Mouse (Mus musculus) hindbrain, embryonic 11.5 days (tissue): ENCODE results near the gene Lrp4. TPM values are rescaled to one million over a fixed set of nuclear protein-coding genes. Genes with fewer than 3 reads are reported as not detected.
A peak's percentile ranks its signal among the peaks of the same experiment; 100 is the strongest.

Experiments used
- ATAC-seq: fragments of 200-750 bp; cut with Nextera tagmentation; 2 replicates; pipeline ENCODE4 v1.8.0; 2017; ENCODE audit warnings: mild to moderate bottlenecking, moderate TSS enrichment, moderate library complexity; ENCODE audit not compliant: low FRiP score
- DNase-seq: peaks from one replicate; pipeline ENCODE4 v3.0.0-alpha.2; 2015; ENCODE audit warnings: low spot score
- H3K27ac ChIP-seq: fragments of 300-500 bp; sonication (generic); 2 replicates; pipeline ENCODE4 v1.5.1; 2014; ENCODE audit warnings: mild to moderate bottlenecking, low read depth, low read length
- H3K27me3 ChIP-seq: fragments of 300-500 bp; sonication (generic); 2 replicates; pipeline ENCODE4 v1.6.1; 2014; ENCODE audit warnings: mild to moderate bottlenecking, low read length, moderate library complexity, mixed read lengths; ENCODE audit not compliant: control insufficient read depth, insufficient read depth
- H3K36me3 ChIP-seq: fragments of 300-500 bp; sonication (generic); 2 replicates; pipeline ENCODE4 v1.6.1; 2014; ENCODE audit warnings: mild to moderate bottlenecking, low read length, moderate library complexity, mixed read lengths; ENCODE audit not compliant: control insufficient read depth, insufficient read depth
- H3K4me1 ChIP-seq: fragments of 300-500 bp; sonication (generic); replicated peaks from 2 replicates; pipeline ENCODE4 v1.6.1; 2014; ENCODE audit warnings: low read length, mixed read lengths; ENCODE audit not compliant: control insufficient read depth, insufficient read depth
- H3K4me2 ChIP-seq: fragments of 300-500 bp; sonication (generic); replicated peaks from 2 replicates; pipeline ENCODE4 v1.6.1; 2014; ENCODE audit warnings: mild to moderate bottlenecking, low read depth, low read length
- H3K4me3 ChIP-seq: fragments of 300-500 bp; sonication (generic); 2 replicates; pipeline ENCODE4 v1.5.1; 2014; ENCODE audit warnings: low read depth, low read length
- H3K9ac ChIP-seq: fragments of 300-500 bp; sonication (generic); 2 replicates; pipeline ENCODE4 v1.6.1; 2014; ENCODE audit warnings: low read depth, low read length
- H3K9me3 ChIP-seq: fragments of 300-500 bp; sonication (generic); 2 replicates; pipeline ENCODE4 v1.6.1; 2016; ENCODE audit warnings: low read length; ENCODE audit not compliant: control insufficient read depth
- WGBS: fragments of 180-500 bp; shearing (Covaris S2); extraction: QIAGEN DNeasy Blood & Tissue Kit; methylation state at CpG from one replicate; pipeline ENCODE4 v1.1.7; 2014; 5-methylcytosine and 5-hydroxymethylcytosine counted together
- polyA plus RNA-seq: library from polyadenylated mRNA; unstranded; fragments of >200 nt; fragmentation: Nextera tagmentation; extraction: Ambion mirVana; gene quantifications from 2 replicates; pipeline ENCODE4 v1.2.1, GENCODE M21; 2014

Gene Lrp4
- polyA plus RNA-seq, 1 experiment from 2014 or later, result 5.9 TPM

DNA sequence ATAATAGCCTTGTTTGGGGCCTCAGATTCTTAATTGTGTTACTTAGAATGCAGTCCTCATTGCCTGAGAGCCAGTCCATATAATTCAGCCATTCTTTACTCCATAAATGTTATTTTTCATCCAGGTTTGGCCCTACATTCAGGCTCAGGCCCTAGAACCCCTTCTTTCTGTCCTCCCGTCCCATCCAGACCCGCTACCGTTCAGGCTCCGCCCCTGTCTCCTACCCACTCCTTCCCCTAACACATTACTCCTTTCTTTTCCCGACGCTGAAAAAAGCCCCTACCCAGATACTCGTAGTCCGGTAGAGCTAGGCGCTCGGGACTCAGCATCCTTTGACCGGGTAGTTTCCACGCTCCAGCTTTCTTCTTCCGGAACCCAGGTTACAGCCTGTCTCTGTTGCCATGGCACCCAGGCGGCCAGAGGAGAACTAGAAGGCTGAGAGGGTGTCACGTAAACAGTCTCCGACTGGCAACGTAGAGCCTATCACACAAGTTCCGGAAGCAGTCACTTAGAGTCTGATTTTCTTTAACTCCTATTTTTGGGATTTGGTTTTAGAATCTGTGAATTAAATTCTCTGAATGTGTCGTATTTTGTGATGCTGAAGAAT lies 12.9 kb upstream of the Lrp4 start, which contains the start of gene 1110051M20Rik:
TSS of gene 1110051M20Rik (minus strand) at position 419 of the 607 bp plus-strand sequence.
- DNase-seq (peak; percentile 96), ATAC-seq (peak; percentile 96)
- Histone ChIP-seq H3K4me2 (peak within 1 kb of the TSS; percentile 42), H3K4me3 (peak within 1 kb of the TSS; percentile 49), H3K4me1 (no peaks in the 10 kb centered on the region), H3K9me3 (no peaks in the 10 kb centered on the region), H3K27me3 (no peaks in the 10 kb centered on the region), H3K27ac (peak within 1 kb of the TSS; percentile 24; the same call in 1 of the 2 replicates), H3K36me3 (no peaks in the 10 kb centered on the region), H3K9ac (peak within 1 kb of the TSS; percentile 53)
- 1% methylated on average over 19 of the region's 19 CpGs for WGBS

DNA sequence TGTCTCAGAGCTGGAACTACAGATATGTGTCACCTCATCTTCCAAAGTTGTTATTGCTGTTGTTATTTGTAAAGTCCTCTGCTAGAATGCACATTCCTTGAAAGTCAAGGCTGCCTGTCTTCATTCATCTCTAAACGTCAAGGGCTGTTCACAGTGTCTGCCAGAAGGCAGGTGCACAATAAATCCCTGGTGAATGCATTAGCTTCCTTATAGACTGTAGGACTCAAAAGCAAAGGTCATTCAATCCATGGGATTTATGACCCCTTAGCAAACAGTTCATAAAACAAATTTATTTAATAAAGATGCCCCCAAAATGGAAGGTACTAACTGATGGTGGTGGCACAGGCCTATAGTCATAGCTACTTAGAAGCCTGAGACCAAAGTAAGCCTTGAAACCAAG lies 7.6 kb upstream of the Lrp4 start:
- Histone ChIP-seq H3K4me2 (no peak overlapping the region), H3K9me3 (no peaks in the 10 kb centered on the region), H3K27me3 (no peaks in the 10 kb centered on the region), H3K36me3 (no peaks in the 10 kb centered on the region), H3K4me1 (no peaks in the 10 kb centered on the region), H3K9ac (no peak overlapping the region), H3K4me3 (no peak overlapping the region), H3K27ac (no peak overlapping the region)
- no peak for DNase-seq
- no peak for ATAC-seq
- 63% methylated on average over 1 of the region's 1 CpGs for WGBS

DNA sequence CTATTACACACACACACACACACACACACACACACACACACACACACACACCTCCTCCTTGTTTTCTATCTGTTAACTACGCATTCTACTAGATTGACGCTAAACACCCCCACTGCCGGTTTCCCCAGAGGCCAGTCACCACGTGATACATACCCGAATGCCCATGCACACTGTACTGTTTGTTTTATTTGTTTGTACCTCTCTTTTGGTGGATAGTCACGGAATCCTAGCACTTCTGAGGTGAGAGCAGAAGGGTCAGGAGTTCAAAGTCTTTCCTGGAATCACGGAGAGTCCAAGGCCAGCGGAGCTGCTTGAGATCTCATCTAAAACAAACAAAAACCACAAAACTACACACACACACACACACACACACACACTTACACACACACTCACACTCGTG lies 7.0 kb upstream of the Lrp4 start:
- H3K9ac ChIP-seq, result no peak overlapping the region
- H3K9me3 ChIP-seq, result no peaks in the 10 kb centered on the region
- 77% methylated on average over 9 of the region's 9 CpGs for WGBS
- no peak overlapping the region for H3K4me3 ChIP-seq
- no peaks in the 10 kb centered on the region for H3K4me1 ChIP-seq
- H3K27ac ChIP-seq, result no peak overlapping the region
- DNase-seq (no peak), ATAC-seq (no peak)
- no peak overlapping the region for H3K4me2 ChIP-seq
- no peaks in the 10 kb centered on the region for H3K36me3 ChIP-seq
- no peaks in the 10 kb centered on the region for H3K27me3 ChIP-seq

DNA sequence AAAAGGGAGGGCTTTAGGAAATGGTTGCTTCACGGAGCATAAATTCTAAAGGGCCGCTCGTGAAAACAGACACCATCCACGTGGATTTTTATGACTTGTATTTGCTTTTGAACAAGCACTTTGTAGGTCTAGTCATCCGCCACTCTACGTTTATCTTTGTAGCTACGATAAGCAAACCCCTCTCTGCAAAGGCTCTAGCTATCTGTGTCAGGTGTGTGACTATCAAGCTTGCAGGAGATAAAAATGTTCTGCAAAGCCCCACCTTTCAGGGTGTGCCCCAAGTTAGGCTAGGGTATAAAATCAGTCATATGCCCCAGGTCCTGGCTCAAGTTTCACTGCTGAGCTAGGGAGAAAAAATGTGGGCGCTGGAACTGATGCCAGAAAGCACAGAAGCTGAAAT lies 4.7 kb upstream of the Lrp4 start:
- Histone ChIP-seq H3K9ac (no peak overlapping the region), H3K27ac (no peak overlapping the region), H3K4me3 (no peak overlapping the region), H3K9me3 (no peaks in the 10 kb centered on the region), H3K27me3 (no peaks in the 10 kb centered on the region), H3K4me1 (no peaks in the 10 kb centered on the region), H3K4me2 (no peak overlapping the region), H3K36me3 (no peaks in the 10 kb centered on the region)
- WGBS, result 72% methylated on average over 8 of the region's 8 CpGs
- ATAC-seq, result no peak
- no peak for DNase-seq

DNA sequence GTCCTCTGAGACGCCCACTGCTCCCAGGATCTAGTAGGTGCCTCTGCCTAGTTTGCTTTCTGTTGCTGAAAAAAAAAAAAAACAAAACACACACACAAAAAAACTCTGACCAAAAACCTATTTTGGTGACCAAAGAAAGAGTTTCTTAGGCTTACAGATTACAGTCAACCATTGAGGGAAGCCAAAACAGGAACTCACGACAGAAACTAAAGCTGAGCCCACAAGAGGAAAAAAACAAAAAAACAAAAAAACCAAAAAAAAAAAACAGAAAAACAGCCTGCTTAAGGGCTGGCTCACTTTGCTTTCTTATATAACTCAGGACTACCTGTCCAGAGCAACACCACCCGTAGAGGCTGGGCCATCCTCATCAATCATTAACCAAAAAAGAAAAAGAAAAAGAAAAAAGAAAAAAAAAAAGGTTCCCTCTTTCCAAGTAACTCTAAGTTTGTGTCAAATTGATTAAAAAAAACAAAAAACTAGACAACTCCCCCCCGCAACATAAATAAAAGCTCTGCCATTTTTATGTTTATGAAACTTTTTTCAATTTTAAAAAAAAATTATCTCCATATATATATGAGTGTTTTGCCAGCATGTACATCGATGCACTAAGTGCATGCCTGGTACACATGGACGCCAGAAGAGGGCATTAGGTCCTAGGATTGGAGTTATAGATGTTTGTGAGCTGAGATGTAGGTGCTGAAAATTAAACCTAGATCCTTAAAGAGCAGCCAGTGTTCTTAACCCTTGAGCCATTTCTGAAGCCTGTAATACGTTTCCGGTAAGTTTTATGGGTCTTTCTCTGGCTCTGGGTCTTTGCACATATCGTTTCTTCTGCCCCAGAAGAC lies 3.9 kb upstream of the Lrp4 start:
- H3K4me1 ChIP-seq, result 0 out of 2 replicates have a peak, but pooled peaks cover 2% of the 10 kb centered on the region
- H3K9me3 ChIP-seq, result no peaks in the 10 kb centered on the region
- H3K9ac ChIP-seq, result no peak overlapping the region
- no peak overlapping the region for H3K4me2 ChIP-seq
- DNase-seq (no peak), ATAC-seq (no peak)
- no peak overlapping the region for H3K27ac ChIP-seq
- H3K27me3 ChIP-seq, result no peaks in the 10 kb centered on the region; the same call in 1 of the 2 replicates
- no peaks in the 10 kb centered on the region for H3K36me3 ChIP-seq
- 78% methylated on average over 9 of the region's 9 CpGs for WGBS
- no peak overlapping the region for H3K4me3 ChIP-seq

DNA sequence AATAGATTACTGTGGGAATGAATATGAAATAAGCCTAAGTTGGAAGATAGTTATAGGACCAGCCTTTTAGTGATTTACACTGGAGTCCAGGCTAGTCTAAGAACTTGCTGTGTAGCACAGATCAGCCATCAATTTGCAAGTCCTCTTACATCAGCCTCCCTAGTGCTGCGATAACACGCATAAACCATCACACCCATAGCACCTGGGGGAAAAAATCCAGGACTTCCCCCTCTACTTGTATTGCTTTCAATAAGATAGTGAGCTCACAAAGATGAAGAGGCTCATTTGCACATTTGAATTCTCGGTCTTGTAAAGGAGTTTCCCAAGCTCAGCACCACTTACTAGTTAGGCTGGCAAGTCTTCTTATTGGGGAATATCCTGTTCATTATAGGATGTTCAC lies 2.9 kb upstream of the Lrp4 start:
- H3K36me3 ChIP-seq, result no peaks in the 10 kb centered on the region
- H3K27ac ChIP-seq, result no peak overlapping the region
- H3K9ac ChIP-seq, result no peak overlapping the region

DNA sequence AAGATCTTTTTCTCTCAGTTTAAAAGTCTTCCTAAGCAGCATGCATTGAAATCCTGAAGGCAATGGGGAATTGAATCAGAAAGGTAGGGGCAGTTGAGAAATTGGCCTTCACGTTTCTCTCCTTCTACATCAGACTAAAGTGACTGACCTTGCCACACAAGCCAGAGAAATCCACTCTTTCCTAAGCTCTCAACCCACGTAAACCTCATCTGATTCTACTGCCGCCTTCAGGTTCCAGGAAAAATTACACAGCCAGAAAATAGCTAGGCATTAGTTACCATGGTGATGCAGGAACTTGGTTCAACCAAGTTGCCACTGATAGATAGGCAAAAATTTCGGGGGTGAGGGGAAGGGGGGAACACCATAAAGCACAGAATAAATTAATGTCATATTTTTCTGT lies 1.5 kb upstream of the Lrp4 start:
- ATAC-seq (no peak), DNase-seq (peak; percentile 74)
- H3K4me1 ChIP-seq, result 0 out of 2 replicates have a peak, but pooled peaks cover 2% of the 10 kb centered on the region
- 5% methylated on average over 4 of the region's 4 CpGs for WGBS
- no peak overlapping the region for H3K9ac ChIP-seq
- H3K4me3 ChIP-seq, result no peak overlapping the region
- H3K27ac ChIP-seq, result no peak overlapping the region
- H3K9me3 ChIP-seq, result no peaks in the 10 kb centered on the region
- H3K4me2 ChIP-seq, result no peak overlapping the region
- no peaks in the 10 kb centered on the region; the same call in 1 of the 2 replicates for H3K27me3 ChIP-seq
- H3K36me3 ChIP-seq, result no peaks in the 10 kb centered on the region

More for the DNA sequence above, 2.9 kb upstream of the Lrp4 start:
- Histone ChIP-seq H3K4me2 (no peak overlapping the region), H3K4me1 (0 out of 2 replicates have a peak, but pooled peaks cover 2% of the 10 kb centered on the region), H3K27me3 (no peaks in the 10 kb centered on the region; the same call in 1 of the 2 replicates), H3K4me3 (no peak overlapping the region), H3K9me3 (no peaks in the 10 kb centered on the region)
- 91% methylated on average over 3 of the region's 3 CpGs for WGBS
- ATAC-seq, result no peak
- no peak for DNase-seq

DNA sequence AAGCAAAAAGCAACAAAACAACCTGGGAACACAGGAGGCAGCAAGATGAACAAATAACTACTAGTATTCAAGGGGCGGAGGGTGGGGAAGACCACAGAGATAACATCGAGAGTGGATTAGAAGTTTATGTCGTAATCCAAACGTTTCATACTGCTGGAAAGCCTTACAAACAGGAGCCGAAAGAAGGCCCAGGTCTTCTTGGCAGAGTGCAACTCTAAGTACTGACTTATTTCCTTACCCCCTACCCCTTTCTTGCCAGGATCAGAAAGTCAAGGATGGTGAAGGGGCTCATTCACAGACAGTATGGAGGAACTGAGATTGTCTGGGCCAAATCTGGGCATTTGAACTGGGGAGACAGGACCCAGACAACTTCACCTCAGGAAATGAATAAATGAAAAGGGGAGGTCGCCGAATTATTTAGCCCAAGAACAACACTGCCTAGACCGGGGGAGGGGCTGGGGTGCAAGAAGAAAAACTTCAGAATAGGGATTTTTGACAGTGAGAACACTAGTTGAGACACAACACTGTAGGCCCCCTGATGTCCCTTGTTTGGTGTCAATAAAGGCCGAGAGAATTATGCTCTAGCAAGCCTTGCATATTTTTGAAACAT lies 715 bp upstream of the Lrp4 start:
- Histone ChIP-seq H3K4me3 (peak overlapping the region; percentile 74), H3K27ac (peak overlapping the region; percentile 82; the same call in 1 of the 2 replicates), H3K9ac (peak overlapping the region; percentile 89; the same call in 1 of the 2 replicates), H3K9me3 (no peaks in the 10 kb centered on the region), H3K36me3 (no peaks in the 10 kb centered on the region), H3K4me2 (peak overlapping the region; percentile 96), H3K27me3 (no peaks in the 10 kb centered on the region; the same call in 1 of the 2 replicates), H3K4me1 (0 out of 2 replicates have a peak, but pooled peaks cover 2% of the 10 kb centered on the region)
- no peak for DNase-seq
- peak; percentile 37; the same call in 1 of the 2 replicates for ATAC-seq
- 46% methylated on average over 9 of the region's 9 CpGs for WGBS
